Mouse (Mus musculus): ENCODE data around the gene Amacr. TPM values are rescaled to one million over a fixed set of nuclear protein-coding genes. Genes with fewer than 3 reads are reported as not detected.

The Amacr gene
- 10 to 100 TPM; 17.0 to 21.6 TPM for total RNA-seq (2021)
- long read RNA-seq, experiment 1, transcript Amacr-201 (5 exons, 2,577 nt) = major isoform, 17 of 19 reads
- long read RNA-seq, experiment 1, partial matches to known transcripts = 1 of 19 reads
- long read RNA-seq, experiment 1, other reads (novel, unspliced or antisense) = 1 of 19 reads
- long read RNA-seq, experiment 2, transcript Amacr-201 (5 exons, 2,577 nt) = major isoform, 81 of 87 reads
- long read RNA-seq, experiment 2, partial matches to known transcripts = 1 of 87 reads
- long read RNA-seq, experiment 2, other reads (novel, unspliced or antisense) = 5 of 87 reads

- DNase-seq (ENCODE audit: low spot score in 2 of 2) = peak; percentile 86
Observed at GRCm38 (mm10) chr15:10981377-10982063, at the start of gene Amacr. TSS of gene Amacr (plus strand) at chr15:10981756.

GRCm38 (mm10) chr15:10933930-10934329, 47.6 kb upstream of the Amacr start:
- no peak for DNase-seq (ENCODE audit: low spot score in 2 of 2)

- no peak for DNase-seq (ENCODE audit: low spot score in 2 of 2)
Observed at GRCm38 (mm10) chr15:10940148-10941108, 41.1 kb upstream of the Amacr start.

- DNase-seq (ENCODE audit: low spot score in 2 of 2) = no peak
Observed at GRCm38 (mm10) chr15:10941901-10942300, 39.7 kb upstream of the Amacr start.

GRCm38 (mm10) chr15:10947852-10948251, 33.7 kb upstream of the Amacr start:
- no peak for DNase-seq (ENCODE audit: low spot score in 2 of 2)

- DNase-seq (ENCODE audit: low spot score in 2 of 2) = no peak
Observed at GRCm38 (mm10) chr15:10951951-10952759, 29.4 kb upstream of the Amacr start, which contains the start of gene C1qtnf3. TSS of gene C1qtnf3 (plus strand) at chr15:10952332.

- DNase-seq (ENCODE audit: low spot score in 2 of 2) = no peak
Observed at GRCm38 (mm10) chr15:10952760-10953305, 28.7 kb upstream of the Amacr start.

- DNase-seq (ENCODE audit: low spot score in 2 of 2) = no peak
Observed at GRCm38 (mm10) chr15:10953465-10953864, 28.1 kb upstream of the Amacr start.

- DNase-seq (ENCODE audit: low spot score in 2 of 2) = no peak
Observed at GRCm38 (mm10) chr15:10954381-10955016, 27.1 kb upstream of the Amacr start.

GRCm38 (mm10) chr15:10955156-10955555, 26.4 kb upstream of the Amacr start:
- no peak for DNase-seq (ENCODE audit: low spot score in 2 of 2)

- no peak for DNase-seq (ENCODE audit: low spot score in 2 of 2)
Observed at GRCm38 (mm10) chr15:10956706-10957105, 24.9 kb upstream of the Amacr start.

GRCm38 (mm10) chr15:10959277-10960026, 22.1 kb upstream of the Amacr start:
- DNase-seq (ENCODE audit: low spot score in 2 of 2) = no peak

- no peak for DNase-seq (ENCODE audit: low spot score in 2 of 2)
Observed at GRCm38 (mm10) chr15:10960267-10960666, 21.3 kb upstream of the Amacr start.

GRCm38 (mm10) chr15:10962601-10963000, 19.0 kb upstream of the Amacr start:
- no peak for DNase-seq (ENCODE audit: low spot score in 2 of 2)

GRCm38 (mm10) chr15:10969439-10969838, 12.1 kb upstream of the Amacr start:
- DNase-seq (ENCODE audit: low spot score in 2 of 2) = no peak

- DNase-seq (ENCODE audit: low spot score in 2 of 2) = no peak
Observed at GRCm38 (mm10) chr15:10970777-10971176, 10.8 kb upstream of the Amacr start.

GRCm38 (mm10) chr15:10977151-10977550, 4.4 kb upstream of the Amacr start:
- no peak for DNase-seq (ENCODE audit: low spot score in 2 of 2)

GRCm38 (mm10) chr15:10980712-10981111, 844 bp upstream of the Amacr start:
- DNase-seq (ENCODE audit: low spot score in 2 of 2) = no peak

GRCm38 (mm10) chr15:10982064-10982435, 494 bp downstream of the Amacr start:
- no peak for DNase-seq (ENCODE audit: low spot score in 2 of 2)

Data from adrenal gland, adult 18-20 months (tissue).